Mouse (Mus musculus) fat pad, adult 2 months (tissue): Measurements from ENCODE around the gene Gm5890.
"Not testable (repeated sequence)": the region's sequence is repeated elsewhere in the genome, so short reads cannot be mapped to it uniquely, and the experiment has no call there.

ENCODE experiments used
- DNase-seq: peaks from one replicate; pipeline ENCODE4 v3.0.0-alpha.2; 2011; ENCODE audit warnings: low read depth, low spot score; ENCODE audit errors: extremely low read depth

Gene Gm5890

GRCm38 (mm10) chr7:20262734-20263133 is at the start of gene Gm5890:
Gene Gm5890 (minus strand): TSS chr7:20262834.
- not testable (repeated sequence) for DNase-seq

- DNase-seq, result not testable (repeated sequence)
Observed at GRCm38 (mm10) chr7:20233728-20234127, 28.9 kb downstream of the Gm5890 start, which contains the start of gene Gm4498. Gene Gm4498 (minus strand): TSS chr7:20233828.
